Mouse (Mus musculus): ENCODE data around the gene Il27. TPM values are rescaled to one million over a fixed set of nuclear protein-coding genes. Genes with fewer than 3 reads are reported as not detected.

The Il27 gene
- polyA plus RNA-seq, 1 experiment, result 1.8 TPM

- no peak for DNase-seq
- peaks cover 2% of the 10 kb centered on the region; the same call in 1 of the 2 replicates for H3K4me1 ChIP-seq (replicated peaks; ENCODE audit: control insufficient read depth, insufficient read depth, low read length)
- H3K27me3 ChIP-seq (ENCODE audit: control insufficient read depth, insufficient read depth, low read length), result no peaks in the 10 kb centered on the region
- under 1% methylated on average over 28 of the region's 28 CpGs for WGBS
- peak overlapping the region; percentile 10; the same call in 1 of the 2 replicates for H3K27ac ChIP-seq (ENCODE audit: control insufficient read depth, insufficient read depth, low read length)
- H3K4me3 ChIP-seq (ENCODE audit: control insufficient read depth, insufficient read depth, low read length), result peak overlapping the region; percentile 76
- peaks cover 31% of the 10 kb centered on the region for H3K36me3 ChIP-seq (ENCODE audit: control insufficient read depth, insufficient read depth, low read length)
- no peak for TF ChIP-seq CTCF (IDR thresholded peaks at IDR 0.05; ENCODE audit: borderline replicate concordance, control insufficient read depth, extremely low read depth, insufficient read depth, low read length, poor library complexity)
- TF ChIP-seq POLR2A (IDR thresholded peaks at IDR 0.05; ENCODE audit: control insufficient read depth, extremely low read depth, insufficient read depth, low read length, poor library complexity), result no peak
Measured at GRCm38 (mm10) chr7:126565693-126566092, 29.0 kb downstream of the Il27 start.

- 99% methylated on average over 5 of the region's 5 CpGs for WGBS
- no peak overlapping the region for H3K4me3 ChIP-seq (ENCODE audit: control insufficient read depth, insufficient read depth, low read length)
- no peaks in the 10 kb centered on the region for H3K4me1 ChIP-seq (replicated peaks; ENCODE audit: control insufficient read depth, insufficient read depth, low read length)
- no peak for DNase-seq
- no peaks in the 10 kb centered on the region for H3K27me3 ChIP-seq (ENCODE audit: control insufficient read depth, insufficient read depth, low read length)
- TF ChIP-seq CTCF (IDR thresholded peaks at IDR 0.05; ENCODE audit: borderline replicate concordance, control insufficient read depth, extremely low read depth, insufficient read depth, low read length, poor library complexity) (no peak), POLR2A (IDR thresholded peaks at IDR 0.05; ENCODE audit: control insufficient read depth, extremely low read depth, insufficient read depth, low read length, poor library complexity) (no peak)
- no peak overlapping the region for H3K27ac ChIP-seq (ENCODE audit: control insufficient read depth, insufficient read depth, low read length)
- peaks cover 96% of the 10 kb centered on the region for H3K36me3 ChIP-seq (ENCODE audit: control insufficient read depth, insufficient read depth, low read length)
Measured at GRCm38 (mm10) chr7:126556635-126557034, 38.1 kb downstream of the Il27 start.

GRCm38 (mm10) chr7:126554796-126555195 lies 39.9 kb downstream of the Il27 start:
- no peak overlapping the region for H3K27ac ChIP-seq (ENCODE audit: control insufficient read depth, insufficient read depth, low read length)
- TF ChIP-seq CTCF (IDR thresholded peaks at IDR 0.05; ENCODE audit: borderline replicate concordance, control insufficient read depth, extremely low read depth, insufficient read depth, low read length, poor library complexity), result no peak
- no peak for TF ChIP-seq POLR2A (IDR thresholded peaks at IDR 0.05; ENCODE audit: control insufficient read depth, extremely low read depth, insufficient read depth, low read length, poor library complexity)
- WGBS, result 95% methylated on average over 1 of the region's 1 CpGs
- no peaks in the 10 kb centered on the region for H3K4me1 ChIP-seq (replicated peaks; ENCODE audit: control insufficient read depth, insufficient read depth, low read length)
- H3K4me3 ChIP-seq (ENCODE audit: control insufficient read depth, insufficient read depth, low read length), result no peak overlapping the region
- DNase-seq, result peak; percentile 29
- no peaks in the 10 kb centered on the region for H3K27me3 ChIP-seq (ENCODE audit: control insufficient read depth, insufficient read depth, low read length)
- H3K36me3 ChIP-seq (ENCODE audit: control insufficient read depth, insufficient read depth, low read length), result peaks cover 98% of the 10 kb centered on the region

GRCm38 (mm10) chr7:126545631-126546030 lies 49.1 kb downstream of the Il27 start:
- DNase-seq, result no peak
- Histone ChIP-seq H3K27ac (ENCODE audit: control insufficient read depth, insufficient read depth, low read length) (no peak overlapping the region), H3K27me3 (ENCODE audit: control insufficient read depth, insufficient read depth, low read length) (no peaks in the 10 kb centered on the region), H3K4me1 (replicated peaks; ENCODE audit: control insufficient read depth, insufficient read depth, low read length) (no peaks in the 10 kb centered on the region), H3K36me3 (ENCODE audit: control insufficient read depth, insufficient read depth, low read length) (peaks cover 50% of the 10 kb centered on the region), H3K4me3 (ENCODE audit: control insufficient read depth, insufficient read depth, low read length) (no peak overlapping the region)
- WGBS, result 95% methylated on average over 2 of the region's 2 CpGs
- no peak for TF ChIP-seq CTCF (IDR thresholded peaks at IDR 0.05; ENCODE audit: borderline replicate concordance, control insufficient read depth, extremely low read depth, insufficient read depth, low read length, poor library complexity)

GRCm38 (mm10) chr7:126541661-126542060 lies 53.1 kb downstream of the Il27 start:
- no peak overlapping the region for H3K4me3 ChIP-seq (ENCODE audit: control insufficient read depth, insufficient read depth, low read length)
- no peaks in the 10 kb centered on the region for H3K27me3 ChIP-seq (ENCODE audit: control insufficient read depth, insufficient read depth, low read length)
- WGBS, result 91% methylated on average over 1 of the region's 1 CpGs
- H3K4me1 ChIP-seq (replicated peaks; ENCODE audit: control insufficient read depth, insufficient read depth, low read length), result no peaks in the 10 kb centered on the region
- H3K36me3 ChIP-seq (ENCODE audit: control insufficient read depth, insufficient read depth, low read length), result peaks cover 13% of the 10 kb centered on the region
- no peak for DNase-seq
- TF ChIP-seq POLR2A (IDR thresholded peaks at IDR 0.05; ENCODE audit: control insufficient read depth, extremely low read depth, insufficient read depth, low read length, poor library complexity) (no peak), CTCF (IDR thresholded peaks at IDR 0.05; ENCODE audit: borderline replicate concordance, control insufficient read depth, extremely low read depth, insufficient read depth, low read length, poor library complexity) (no peak)
- no peak overlapping the region for H3K27ac ChIP-seq (ENCODE audit: control insufficient read depth, insufficient read depth, low read length)

Other genes with a start within 250 kb of the Il27 start
- gene Lat, start 225.4 kb downstream of the Il27 start, polyA plus RNA-seq (2012; rRNA removed), result 2,604 and 2,615 TPM in 2 replicates
- 457 and 489 TPM in 2 replicates for gene Spns1, start 217.5 kb downstream of the Il27 start, polyA plus RNA-seq (2012; rRNA removed)
- 24.3 and 28.6 TPM in 2 replicates for gene Nfatc2ip, start 198.2 kb downstream of the Il27 start, polyA plus RNA-seq (2012; rRNA removed)
- gene Cd19, start 180.1 kb downstream of the Il27 start, polyA plus RNA-seq (2012; rRNA removed), result 10.8 and 11.6 TPM in 2 replicates
- gene Rabep2, start 166.2 kb downstream of the Il27 start, polyA plus RNA-seq (2012; rRNA removed), result 26.1 and 27.6 TPM in 2 replicates
- 3.2 and 5.2 TPM in 2 replicates for gene Atp2a1, start 131.8 kb downstream of the Il27 start, polyA plus RNA-seq (2012; rRNA removed)
- gene Sh2b1, start 119.5 kb downstream of the Il27 start, polyA plus RNA-seq (2012; rRNA removed), result 146 TPM in 2 replicates
- gene Tufm, start 107.6 kb downstream of the Il27 start, polyA plus RNA-seq (2012; rRNA removed), result 127 and 134 TPM in 2 replicates
- 563 and 715 TPM in 2 replicates for gene Atxn2l, start 91.5 kb downstream of the Il27 start, polyA plus RNA-seq (2012; rRNA removed)
- 120 and 126 TPM in 2 replicates for gene Eif3c, start 28.5 kb downstream of the Il27 start, polyA plus RNA-seq (2012; rRNA removed)
- gene Apobr, start 10.0 kb downstream of the Il27 start, polyA plus RNA-seq (2012; rRNA removed), result 6.8 and 7.2 TPM in 2 replicates
- 90.6 and 141 TPM in 2 replicates for gene Cln3, start 9.1 kb downstream of the Il27 start, polyA plus RNA-seq (2012; rRNA removed)
- 5.2 and 7.1 TPM in 2 replicates for gene Nupr1, start 35.9 kb upstream of the Il27 start, polyA plus RNA-seq (2012; rRNA removed)
- gene Sgf29, start 54.4 kb upstream of the Il27 start, polyA plus RNA-seq (2012; rRNA removed), result 72.9 and 99.6 TPM in 2 replicates
- 8.6 and 14.8 TPM in 2 replicates for gene Sult1a1, start 81.5 kb upstream of the Il27 start, polyA plus RNA-seq (2012; rRNA removed)
- gene Bola2, start 100.5 kb upstream of the Il27 start, polyA plus RNA-seq (2012; rRNA removed), result 45.6 and 51.3 TPM in 2 replicates
- 34.6 and 36.7 TPM in 2 replicates for gene Slx1b, start 100.8 kb upstream of the Il27 start, polyA plus RNA-seq (2012; rRNA removed)
- 2,939 and 3,162 TPM in 2 replicates for gene Coro1a, start 112.8 kb upstream of the Il27 start, polyA plus RNA-seq (2012; rRNA removed)
- gene Mapk3, start 164.7 kb upstream of the Il27 start, polyA plus RNA-seq (2012; rRNA removed), result 130 and 131 TPM in 2 replicates
- 15.7 and 106 TPM in 2 replicates for gene Gdpd3, start 171.4 kb upstream of the Il27 start, polyA plus RNA-seq (2012; rRNA removed)
- 622 and 685 TPM in 2 replicates for gene Ypel3, start 182.0 kb upstream of the Il27 start, polyA plus RNA-seq (2012; rRNA removed)
- gene Tbx6, start 186.5 kb upstream of the Il27 start, polyA plus RNA-seq (2012; rRNA removed), result 25.0 and 37.9 TPM in 2 replicates
- gene Ppp4c, start 197.6 kb upstream of the Il27 start, polyA plus RNA-seq (2012; rRNA removed), result 460 and 482 TPM in 2 replicates
- 2.9 and 3.3 TPM in 2 replicates for gene Fam57b, start 202.7 kb upstream of the Il27 start, polyA plus RNA-seq (2012; rRNA removed)
- gene 4930451I11Rik, start 236.7 kb upstream of the Il27 start, polyA plus RNA-seq (2012; rRNA removed), result not detected in 2 replicates